8 mouse cellular contexts compared by ENCODE assay signal in genomic region chr8:121949222-121949800, GRCm38 (mm10). TPM values are rescaled to one million over a fixed set of nuclear protein-coding genes. Genes with fewer than 3 reads are reported as not detected.
DNase-seq lines count a peak whose midpoint lies in the region; ATAC-seq and TF ChIP-seq lines count a peak whose summit lies in the region.

Banp (plus strand) TSS chr8:121949750.

- no peak for DNase-seq in layer of hippocampus, adult 18-20 months (ENCODE audit: low spot score in 2 of 2)
- DNase-seq in layer of hippocampus, adult 9-10 months (ENCODE audit: low spot score): no peak
- no peak for DNase-seq in adrenal gland, postnatal 10 days
- no peak for DNase-seq in spleen, postnatal 14 days (ENCODE audit: low spot score in 2 of 2)
- no peak for DNase-seq in ovary, adult 18-20 months (ENCODE audit: low spot score)

- no peak for TF ChIP-seq CTCF in intestine, postnatal 0 days (IDR thresholded peaks at IDR 0.05; ENCODE audit: low read depth)

- ATAC-seq in forebrain, embryonic 12.5 days (ENCODE audit: low FRiP score): no peak
- no peak for ATAC-seq in intestine, postnatal 0 days
- 0 out of 2 replicates have a peak, but pooled peaks have one; percentile 2 for ATAC-seq in midbrain, embryonic 13.5 days

- peaks cover 51% of the 10 kb centered on the region for H3K4me1 ChIP-seq in forebrain, embryonic 12.5 days
- H3K4me1 ChIP-seq in intestine, postnatal 0 days (replicated peaks; ENCODE audit: control insufficient read depth, insufficient read depth, low read length): peaks cover 5% of the 10 kb centered on the region; the same call in 1 of the 2 replicates
- peaks cover 56% of the 10 kb centered on the region for H3K4me1 ChIP-seq in midbrain, embryonic 13.5 days (replicated peaks)

- H3K27me3 ChIP-seq in forebrain, embryonic 12.5 days: no peaks in the 10 kb centered on the region
- H3K27me3 ChIP-seq in intestine, postnatal 0 days (replicated peaks; ENCODE audit: control insufficient read depth, insufficient read depth, low read length): no peaks in the 10 kb centered on the region
- 0 out of 2 replicates have a peak, but pooled peaks cover 4% of the 10 kb centered on the region for H3K27me3 ChIP-seq in midbrain, embryonic 13.5 days

- peak within 1 kb of the TSS; percentile 96 for H3K27ac ChIP-seq in forebrain, embryonic 12.5 days
- peak within 1 kb of the TSS; percentile 100 for H3K27ac ChIP-seq in intestine, postnatal 0 days (ENCODE audit: low read depth, low read length)
- H3K27ac ChIP-seq in midbrain, embryonic 13.5 days: peak within 1 kb of the TSS; percentile 96

- peak within 1 kb of the TSS; percentile 90 for H3K4me3 ChIP-seq in forebrain, embryonic 12.5 days (replicated peaks)
- H3K4me3 ChIP-seq in intestine, postnatal 0 days (ENCODE audit: low read depth, low read length): peak within 1 kb of the TSS; percentile 86
- H3K4me3 ChIP-seq in midbrain, embryonic 13.5 days (replicated peaks): peak within 1 kb of the TSS; percentile 95

- H3K9ac ChIP-seq in forebrain, embryonic 12.5 days: peak within 1 kb of the TSS; percentile 99
- H3K9ac ChIP-seq in intestine, postnatal 0 days (ENCODE audit: low read depth, low read length): peak within 1 kb of the TSS; percentile 100
- peak within 1 kb of the TSS; percentile 99 for H3K9ac ChIP-seq in midbrain, embryonic 13.5 days (replicated peaks)

- peak within 1 kb of the TSS; percentile 95 for H3K4me2 ChIP-seq in forebrain, embryonic 12.5 days
- H3K4me2 ChIP-seq in intestine, postnatal 0 days (replicated peaks; ENCODE audit: low read depth): peak within 1 kb of the TSS; percentile 77
- peak within 1 kb of the TSS; percentile 90 for H3K4me2 ChIP-seq in midbrain, embryonic 13.5 days (replicated peaks)

- WGBS in forebrain, embryonic 12.5 days: 67% methylated on average over 6 of the region's 6 CpGs
- WGBS in intestine, postnatal 0 days: 44% methylated on average over 6 of the region's 6 CpGs
- 67% methylated on average over 6 of the region's 6 CpGs for WGBS in midbrain, embryonic 13.5 days

- no peaks in the 10 kb centered on the region for H3K9me3 ChIP-seq in forebrain, embryonic 12.5 days
- no peaks in the 10 kb centered on the region for H3K9me3 ChIP-seq in intestine, postnatal 0 days (ENCODE audit: control insufficient read depth)
- H3K9me3 ChIP-seq in midbrain, embryonic 13.5 days: no peaks in the 10 kb centered on the region

- peaks cover 10% of the 10 kb centered on the region for H3K36me3 ChIP-seq in forebrain, embryonic 12.5 days (replicated peaks)
- H3K36me3 ChIP-seq in intestine, postnatal 0 days (ENCODE audit: control insufficient read depth, insufficient read depth): 0 out of 2 replicates have a peak, but pooled peaks cover 11% of the 10 kb centered on the region
- H3K36me3 ChIP-seq in midbrain, embryonic 13.5 days: peaks cover 8% of the 10 kb centered on the region

RNA-seq across cellular contexts. Expression of gene Banp, which starts in this region (rescaled TPM):
- total RNA-seq in layer of hippocampus, adult 18-20 months (2021): 10 to 100 TPM; 49.9 to 58.2 TPM
- 10 to 100 TPM; 14.0 to 21.3 TPM for total RNA-seq in adrenal gland, postnatal 10 days (2021)
- polyA plus RNA-seq in forebrain, embryonic 12.5 days (2016; fragmentation: Nextera tagmentation; extraction: Ambion mirVana): 49.1 and 65.9 TPM in 2 replicates
- polyA plus RNA-seq in intestine, postnatal 0 days (2015; fragmentation: Nextera tagmentation; extraction: Ambion mirVana): 9.4 and 9.5 TPM in 2 replicates
- polyA plus RNA-seq in midbrain, embryonic 13.5 days (2015; fragmentation: Nextera tagmentation; extraction: Ambion mirVana): 59.0 and 62.4 TPM in 2 replicates
